Mouse (Mus musculus): ENCODE results near the gene Shoc2. TPM values are rescaled to one million over a fixed set of nuclear protein-coding genes. Genes with fewer than 3 reads are reported as not detected.

Gene Shoc2
- total RNA-seq, 2 experiments from 2014 or later: 41.0 to 41.3 TPM

Other genes starting within 250 kb of the Shoc2 start
- gene Pdcd4, start 52.1 kb upstream of the Shoc2 start, total RNA-seq (2021): 100 to 1,000 TPM in 1 of 2 experiments, 10 to 100 TPM in 1; 92.2 to 104 TPM
- gene Bbip1, start 321 bp downstream of the Shoc2 start, total RNA-seq (2021): 10 to 100 TPM; 25.6 to 26.0 TPM
- 1 to 10 TPM; 2.2 to 2.3 TPM for gene Adra2a, start 99.8 kb downstream of the Shoc2 start, total RNA-seq (2021)

All from adrenal gland, postnatal 10 days (tissue).